Mouse (Mus musculus) kidney, embryonic 14.5 days (tissue): ENCODE measurements at regions not wholly inside any gene's neighbourhood (a gene's known extent, or its start where the extent isn't known, plus 50 kb on each side); places are given as distances from the start of the nearest gene placed in this dataset.
A peak's percentile ranks its signal among the peaks of the same experiment; 100 is the strongest.

Source experiments
- ATAC-seq: fragments of 200-750 bp; cut with Nextera tagmentation; 2 replicates; pipeline ENCODE4 v1.8.0; 2017; ENCODE audit warnings: moderate number of reproducible peaks, mild to moderate bottlenecking, moderate TSS enrichment, moderate library complexity; ENCODE audit not compliant: low FRiP score, low TSS enrichment
- H3K27ac ChIP-seq: fragments of 300-500 bp; sonication (generic); 2 replicates; pipeline ENCODE4 v1.5.1; 2014; ENCODE audit warnings: low read depth, mild to moderate bottlenecking, low read length, moderate library complexity, mixed read lengths
- H3K27me3 ChIP-seq: fragments of 300-500 bp; sonication (generic); 2 replicates; pipeline ENCODE4 v1.6.1; 2014; ENCODE audit warnings: mild to moderate bottlenecking, low read length; ENCODE audit not compliant: control insufficient read depth, insufficient read depth
- H3K36me3 ChIP-seq: fragments of 300-500 bp; sonication (generic); 2 replicates; pipeline ENCODE4 v1.6.1; 2014; ENCODE audit warnings: low read length, mixed read lengths; ENCODE audit not compliant: control insufficient read depth, insufficient read depth
- H3K4me1 ChIP-seq: fragments of 300-500 bp; sonication (generic); 2 replicates; pipeline ENCODE4 v1.6.1; 2014; ENCODE audit warnings: low read length, mixed read lengths; ENCODE audit not compliant: control insufficient read depth, insufficient read depth
- H3K4me2 ChIP-seq: fragments of 300-500 bp; sonication (generic); replicated peaks from 2 replicates; pipeline ENCODE4 v1.6.1; 2014; ENCODE audit warnings: low read depth, mild to moderate bottlenecking, low read length
- H3K4me3 ChIP-seq: fragments of 300-500 bp; sonication (generic); 2 replicates; pipeline ENCODE4 v1.5.1; 2014; ENCODE audit warnings: mild to moderate bottlenecking, low read length
- H3K9ac ChIP-seq: fragments of 300-500 bp; sonication (generic); 2 replicates; pipeline ENCODE4 v1.6.1; 2014; ENCODE audit warnings: low read depth, mild to moderate bottlenecking, low read length, moderate library complexity
- H3K9me3 ChIP-seq: fragments of 300-500 bp; sonication (generic); 2 replicates; pipeline ENCODE4 v1.6.1; 2016; ENCODE audit warnings: low read length; ENCODE audit not compliant: control insufficient read depth
- WGBS: fragments of 180-500 bp; shearing (Covaris S2); extraction: QIAGEN DNeasy Blood & Tissue Kit; methylation state at CpG from one replicate; pipeline ENCODE4 v1.1.7; 2014; 5-methylcytosine and 5-hydroxymethylcytosine counted together

- 71% methylated on average over 2 of the region's 2 CpGs for WGBS
- Histone ChIP-seq H3K4me3 (no peak overlapping the region), H3K4me2 (no peak overlapping the region), H3K27ac (no peak overlapping the region), H3K4me1 (no peaks in the 10 kb centered on the region), H3K36me3 (no peaks in the 10 kb centered on the region), H3K9ac (no peak overlapping the region), H3K9me3 (no peaks in the 10 kb centered on the region), H3K27me3 (no peaks in the 10 kb centered on the region)
- ATAC-seq: no peak
These were observed 697.1 kb upstream of the Car8 start for GRCm38 (mm10) chr4:8935899-8936298.

- no peak for ATAC-seq
- H3K27ac ChIP-seq: no peak overlapping the region
- no peak overlapping the region for H3K4me2 ChIP-seq
- no peaks in the 10 kb centered on the region for H3K27me3 ChIP-seq
- 75% methylated on average over 1 of the region's 1 CpGs for WGBS
- H3K4me1 ChIP-seq: no peaks in the 10 kb centered on the region
- H3K9me3 ChIP-seq: no peaks in the 10 kb centered on the region
- no peaks in the 10 kb centered on the region for H3K36me3 ChIP-seq
- no peak overlapping the region for H3K4me3 ChIP-seq
- H3K9ac ChIP-seq: no peak overlapping the region
These were observed 695.7 kb upstream of the Car8 start for GRCm38 (mm10) chr4:8934541-8934940.

- H3K27me3 ChIP-seq: no peaks in the 10 kb centered on the region
- H3K9ac ChIP-seq: no peak overlapping the region
- H3K27ac ChIP-seq: no peak overlapping the region
- H3K4me1 ChIP-seq: no peaks in the 10 kb centered on the region
- H3K9me3 ChIP-seq: no peaks in the 10 kb centered on the region
- 85% methylated on average over 4 of the region's 4 CpGs for WGBS
- H3K36me3 ChIP-seq: no peaks in the 10 kb centered on the region
- H3K4me2 ChIP-seq: no peak overlapping the region
- ATAC-seq: no peak
- H3K4me3 ChIP-seq: no peak overlapping the region
These were observed 690.5 kb upstream of the Car8 start for GRCm38 (mm10) chr4:8929346-8929745.

- H3K4me3 ChIP-seq: no peak overlapping the region
- H3K27me3 ChIP-seq: no peaks in the 10 kb centered on the region
- H3K4me1 ChIP-seq: no peaks in the 10 kb centered on the region
- no peak overlapping the region for H3K27ac ChIP-seq
- no peaks in the 10 kb centered on the region for H3K9me3 ChIP-seq
- H3K9ac ChIP-seq: no peak overlapping the region
- H3K36me3 ChIP-seq: no peaks in the 10 kb centered on the region
- 78% methylated on average over 17 of the region's 17 CpGs for WGBS
- H3K4me2 ChIP-seq: no peak overlapping the region
- ATAC-seq: no peak
These were observed 689.9 kb upstream of the Car8 start for GRCm38 (mm10) chr4:8928551-8929305.

- Histone ChIP-seq H3K27ac (no peak overlapping the region), H3K27me3 (no peaks in the 10 kb centered on the region)
- WGBS: 37% methylated on average over 8 of the region's 8 CpGs
These were observed 688.5 kb upstream of the Car8 start for GRCm38 (mm10) chr4:8927276-8927906.

GRCm38 (mm10) chr4:8926642-8927275 lies 687.9 kb upstream of the Car8 start:
- no peaks in the 10 kb centered on the region for H3K9me3 ChIP-seq
- H3K27me3 ChIP-seq: no peaks in the 10 kb centered on the region
- no peaks in the 10 kb centered on the region for H3K36me3 ChIP-seq
- H3K4me2 ChIP-seq: no peak overlapping the region
- H3K27ac ChIP-seq: no peak overlapping the region
- 32% methylated on average over 9 of the region's 9 CpGs for WGBS
- ATAC-seq: no peak
- H3K4me1 ChIP-seq: peaks cover 9% of the 10 kb centered on the region; the same call in 1 of the 2 replicates
- no peak overlapping the region for H3K9ac ChIP-seq
- no peak overlapping the region for H3K4me3 ChIP-seq

More at GRCm38 (mm10) chr4:8927276-8927906, 688.5 kb upstream of the Car8 start:
- Histone ChIP-seq H3K4me2 (no peak overlapping the region), H3K9me3 (no peaks in the 10 kb centered on the region), H3K4me1 (peaks cover 4% of the 10 kb centered on the region; the same call in 1 of the 2 replicates), H3K36me3 (no peaks in the 10 kb centered on the region), H3K4me3 (no peak overlapping the region), H3K9ac (no peak overlapping the region)
- ATAC-seq: no peak

- H3K4me2 ChIP-seq: no peak overlapping the region
- no peak overlapping the region for H3K4me3 ChIP-seq
- no peaks in the 10 kb centered on the region for H3K36me3 ChIP-seq
- no peak overlapping the region for H3K27ac ChIP-seq
- 61% methylated on average over 8 of the region's 8 CpGs for whole genome bisulfite sequencing
- no peaks in the 10 kb centered on the region for H3K9me3 ChIP-seq
- no peaks in the 10 kb centered on the region for H3K27me3 ChIP-seq
- no peak for ATAC-seq
- H3K9ac ChIP-seq: no peak overlapping the region
- H3K4me1 ChIP-seq: peaks cover 20% of the 10 kb centered on the region; the same call in 1 of the 2 replicates
These were observed 684.0 kb upstream of the Car8 start for GRCm38 (mm10) chr4:8922695-8923363.

GRCm38 (mm10) chr4:8921477-8922385 lies 682.9 kb upstream of the Car8 start:
- peak overlapping the region; percentile 47 for H3K4me2 ChIP-seq
- H3K27me3 ChIP-seq: no peaks in the 10 kb centered on the region
- H3K36me3 ChIP-seq: no peaks in the 10 kb centered on the region
- peak overlapping the region; percentile 52 for H3K9ac ChIP-seq
- no peaks in the 10 kb centered on the region; the same call in 1 of the 2 replicates for H3K9me3 ChIP-seq
- H3K4me3 ChIP-seq: peak overlapping the region; percentile 25
- peaks cover 20% of the 10 kb centered on the region; the same call in 1 of the 2 replicates for H3K4me1 ChIP-seq
- no peak overlapping the region for H3K27ac ChIP-seq
- peak; percentile 47 for ATAC-seq
- WGBS: 6% methylated on average over 31 of the region's 31 CpGs
